Mouse (Mus musculus) lung, postnatal 25 days (tissue): ENCODE data around the gene Rho.

Experiments
- DNase-seq: peaks from one replicate; pipeline ENCODE4 v3.0.0; 2022; ENCODE audit warnings: low spot score

Gene Rho

DNA sequence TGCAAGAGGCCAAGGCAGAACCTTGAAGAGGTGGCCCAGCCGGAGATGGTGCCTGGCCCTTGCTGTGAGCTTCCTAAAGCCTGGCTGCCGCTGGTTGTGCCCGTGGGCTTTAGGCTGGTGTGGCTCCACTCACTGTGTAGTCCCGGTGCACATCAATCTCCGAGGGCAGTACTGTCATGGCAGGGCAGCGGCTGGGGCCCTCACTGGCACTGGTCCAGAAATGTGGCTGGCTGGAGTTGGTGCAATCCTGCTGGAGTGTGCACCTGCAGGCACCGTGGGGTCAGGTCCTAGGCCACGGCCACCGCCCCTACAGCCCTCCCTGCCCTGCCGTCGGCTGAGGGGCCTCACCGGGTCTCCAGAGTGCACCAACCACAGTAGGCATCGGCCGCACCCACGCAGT is 46.3 kb downstream of the Rho start:
- no peak for DNase-seq

- DNase-seq, result no peak
Observed at GRCm38 (mm10) chr6:115978596-115978995, 47.0 kb downstream of the Rho start.

DNA sequence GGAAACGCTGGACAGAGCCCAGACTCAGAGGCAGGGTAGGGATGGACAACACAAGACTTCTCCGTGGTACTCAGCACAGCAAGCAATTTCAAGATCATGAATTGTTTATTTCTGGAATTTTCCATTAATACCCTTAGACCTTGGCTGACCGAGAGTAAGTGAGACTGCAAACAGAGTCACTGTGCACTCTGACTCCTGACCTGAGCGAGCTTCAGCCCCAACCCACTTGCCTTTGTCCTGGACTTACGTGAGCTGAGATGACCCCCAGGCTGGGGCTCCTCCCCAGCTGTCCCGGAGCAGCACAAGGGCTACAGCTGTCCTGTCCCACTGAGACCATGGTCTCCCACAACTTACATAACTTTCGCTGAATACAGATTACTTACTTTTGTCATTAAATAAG is 51.3 kb downstream of the Rho start:
- no peak for DNase-seq

- no peak for DNase-seq
Observed at GRCm38 (mm10) chr6:115983306-115984038, 51.9 kb downstream of the Rho start.

DNA sequence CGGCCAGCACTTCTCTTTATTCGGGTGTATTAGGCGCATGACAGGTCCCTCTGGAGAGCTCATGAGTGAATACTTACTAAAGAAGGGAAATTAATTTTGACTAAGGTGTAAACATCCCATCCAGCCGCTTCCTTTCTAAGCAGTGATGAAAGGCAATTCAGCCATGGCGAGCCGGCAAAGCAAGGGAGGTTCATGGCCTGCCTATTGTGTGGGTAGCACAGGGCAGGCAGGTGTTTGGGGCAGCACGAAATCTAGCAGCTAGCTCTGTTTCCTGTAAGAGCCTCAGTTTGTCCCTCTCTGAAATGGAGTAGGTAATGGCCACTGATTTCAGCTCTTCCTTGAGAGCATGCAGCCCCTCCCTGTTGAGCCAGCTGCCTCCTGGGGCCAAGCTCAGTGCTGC is 53.0 kb downstream of the Rho start:
- no peak for DNase-seq

GRCm38 (mm10) chr6:115985622-115986021 is 54.1 kb downstream of the Rho start:
- no peak for DNase-seq

DNA sequence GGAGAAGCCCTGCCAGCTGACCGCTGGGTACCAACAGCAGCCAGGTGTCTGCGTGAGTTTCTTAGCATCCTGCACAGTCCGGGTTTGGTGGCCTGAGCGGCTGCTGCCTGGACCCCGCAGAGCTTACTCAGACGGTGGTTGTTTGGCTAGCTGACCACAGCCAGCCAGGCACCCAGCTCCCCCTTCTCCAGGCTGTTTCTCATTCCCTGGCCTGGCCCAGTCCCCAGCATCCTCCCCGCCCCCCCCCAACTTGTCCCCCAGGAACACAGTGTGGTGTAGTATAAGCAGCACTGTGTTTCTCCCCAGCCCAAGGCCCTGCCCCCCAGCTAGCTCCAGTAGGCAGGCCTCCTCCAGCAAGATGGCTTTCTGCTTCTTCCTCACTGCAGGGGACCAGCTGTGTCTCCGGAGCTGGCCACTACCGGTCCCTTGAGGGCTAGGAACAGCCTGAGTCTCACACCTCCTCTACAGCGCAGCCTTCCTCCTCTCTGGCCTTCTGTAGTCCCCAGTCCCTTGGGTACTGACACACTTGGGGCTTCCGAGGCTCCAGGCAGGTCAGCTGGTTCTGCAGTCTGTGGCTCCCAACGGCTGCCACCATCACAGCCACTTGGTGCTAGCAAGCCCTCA is 55.0 kb downstream of the Rho start:
- DNase-seq, result no peak

GRCm38 (mm10) chr6:115987096-115987747 is 55.7 kb downstream of the Rho start:
- no peak for DNase-seq

DNA sequence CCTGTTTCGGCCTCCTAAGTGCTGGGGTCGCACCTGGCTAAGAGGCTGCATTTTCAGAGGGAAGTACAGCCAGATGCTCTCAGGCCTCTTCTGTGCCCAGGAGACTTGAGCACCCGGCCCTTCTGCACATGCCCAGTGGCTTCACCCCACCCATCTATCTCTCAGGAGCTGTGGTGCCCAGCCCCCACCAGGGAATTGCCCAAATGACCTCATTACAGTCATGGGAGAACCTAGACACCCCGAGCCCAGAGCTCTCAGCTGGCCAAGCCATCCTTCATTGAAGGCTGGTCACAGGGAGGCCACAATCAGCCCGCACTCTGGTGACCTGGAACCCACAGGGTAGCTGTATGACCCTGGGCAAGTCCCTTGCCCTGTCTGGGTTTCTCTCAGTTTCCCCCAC is 57.5 kb downstream of the Rho start:
- DNase-seq, result no peak

DNA sequence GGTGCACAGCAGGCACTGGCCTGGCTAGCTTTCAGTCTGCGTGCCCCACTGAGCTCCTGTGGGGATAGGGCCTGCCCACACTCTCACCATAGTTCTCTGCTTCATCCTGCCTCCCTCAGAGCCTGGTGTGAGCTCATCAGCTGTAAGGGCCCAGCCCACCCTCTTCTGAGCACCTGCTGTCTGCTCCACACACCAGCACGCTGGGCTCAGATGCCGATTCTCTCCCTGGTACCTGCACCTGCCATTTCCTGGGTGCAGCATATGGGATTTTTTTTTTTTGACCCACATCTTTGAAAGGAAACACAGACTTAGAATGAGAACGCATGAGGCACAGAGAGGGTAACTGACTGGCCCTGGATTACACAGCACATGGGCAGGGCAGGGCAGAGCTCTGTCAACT is 58.1 kb downstream of the Rho start:
- no peak for DNase-seq
